In genomic region chr14:23835387-23836111, GRCm38 (mm10) we compare ENCODE assay signal across 11 mouse cellular contexts.
DNase-seq lines count a peak whose midpoint lies in the region; ATAC-seq and TF ChIP-seq lines count a peak whose summit lies in the region.
"Had no signal": no experiment of that assay in that cellular context is flagged by ENCODE, and none has a peak within 500 bp of the region (broad histone marks: within the 10 kb centered on the region; RNA-seq: fewer than 3 reads in every experiment).

No protein-coding gene starts in this region.

- ATAC-seq in hindbrain, postnatal 0 days: peak; percentile 46
- ATAC-seq in hindbrain, embryonic 14.5 days (ENCODE audit: low FRiP score): no peak
- peak; percentile 87 for ATAC-seq in kidney, embryonic 16.5 days (ENCODE audit: low FRiP score, low TSS enrichment)
- ATAC-seq in forebrain, embryonic 11.5 days (replicated peaks; ENCODE audit: low FRiP score): no peak

- H3K27ac ChIP-seq in hindbrain, postnatal 0 days: no peak overlapping the region
- H3K27ac ChIP-seq in hindbrain, embryonic 14.5 days: no peak overlapping the region
- H3K27ac ChIP-seq in kidney, embryonic 16.5 days (ENCODE audit: low read length): peak overlapping the region; percentile 48; the same call in 1 of the 2 replicates
- no peak overlapping the region for H3K27ac ChIP-seq in forebrain, embryonic 11.5 days (ENCODE audit: low read depth, low read length)
- H3K27ac ChIP-seq: limb, embryonic 15.5 days had no signal

- H3K36me3 ChIP-seq in hindbrain, postnatal 0 days (ENCODE audit: insufficient read depth, low read length): no peaks in the 10 kb centered on the region
- H3K36me3 ChIP-seq in hindbrain, embryonic 14.5 days (replicated peaks; ENCODE audit: control insufficient read depth, insufficient read depth): no peaks in the 10 kb centered on the region
- H3K36me3 ChIP-seq in kidney, embryonic 16.5 days (ENCODE audit: insufficient read depth, low read length): no peaks in the 10 kb centered on the region
- H3K36me3 ChIP-seq in forebrain, embryonic 11.5 days (ENCODE audit: control insufficient read depth, insufficient read depth, low read length): no peaks in the 10 kb centered on the region
- H3K36me3 ChIP-seq: limb, embryonic 15.5 days had no signal

- TF ChIP-seq CTCF in hindbrain, postnatal 0 days (IDR thresholded peaks at IDR 0.05; ENCODE audit: low read depth): no peak

- H3K27me3 ChIP-seq in hindbrain, postnatal 0 days (ENCODE audit: insufficient read depth, low read length): no peaks in the 10 kb centered on the region
- H3K27me3 ChIP-seq in hindbrain, embryonic 14.5 days (ENCODE audit: control insufficient read depth, insufficient read depth, low read length): no peaks in the 10 kb centered on the region
- no peaks in the 10 kb centered on the region for H3K27me3 ChIP-seq in kidney, embryonic 16.5 days (ENCODE audit: insufficient read depth, low read length)
- H3K27me3 ChIP-seq in forebrain, embryonic 11.5 days (ENCODE audit: control insufficient read depth, insufficient read depth, low read length): no peaks in the 10 kb centered on the region
- H3K27me3 ChIP-seq: limb, embryonic 15.5 days had no signal

- H3K4me2 ChIP-seq in hindbrain, postnatal 0 days (ENCODE audit: low read depth, low read length): no peak overlapping the region
- H3K4me2 ChIP-seq in hindbrain, embryonic 14.5 days (replicated peaks): no peak overlapping the region
- H3K4me2 ChIP-seq in kidney, embryonic 16.5 days (replicated peaks; ENCODE audit: low read depth, low read length): no peak overlapping the region
- no peak overlapping the region for H3K4me2 ChIP-seq in forebrain, embryonic 11.5 days (ENCODE audit: low read depth, low read length, severe bottlenecking)
- H3K4me2 ChIP-seq: limb, embryonic 15.5 days had no signal

- no peak overlapping the region for H3K9ac ChIP-seq in hindbrain, postnatal 0 days (replicated peaks; ENCODE audit: low read length)
- H3K9ac ChIP-seq in hindbrain, embryonic 14.5 days: no peak overlapping the region
- 0 out of 2 replicates have a peak overlapping the region, but pooled peaks have one; percentile 29 for H3K9ac ChIP-seq in kidney, embryonic 16.5 days (replicated peaks; ENCODE audit: low read length)
- no peak overlapping the region for H3K9ac ChIP-seq in forebrain, embryonic 11.5 days (ENCODE audit: low read length)
- H3K9ac ChIP-seq: limb, embryonic 15.5 days had no signal

- H3K9me3 ChIP-seq in hindbrain, postnatal 0 days (ENCODE audit: low read length): no peaks in the 10 kb centered on the region
- no peaks in the 10 kb centered on the region for H3K9me3 ChIP-seq in hindbrain, embryonic 14.5 days (ENCODE audit: control insufficient read depth, low read length)
- no peaks in the 10 kb centered on the region for H3K9me3 ChIP-seq in kidney, embryonic 16.5 days (ENCODE audit: low read length)
- H3K9me3 ChIP-seq in forebrain, embryonic 11.5 days (ENCODE audit: control insufficient read depth, low read length): no peaks in the 10 kb centered on the region
- H3K9me3 ChIP-seq: limb, embryonic 15.5 days had no signal

- peaks cover 20% of the 10 kb centered on the region for H3K4me1 ChIP-seq in hindbrain, postnatal 0 days (ENCODE audit: insufficient read depth, low read length)
- peaks cover 10% of the 10 kb centered on the region for H3K4me1 ChIP-seq in hindbrain, embryonic 14.5 days (replicated peaks; ENCODE audit: control insufficient read depth, insufficient read depth, low read length)
- peaks cover 45% of the 10 kb centered on the region for H3K4me1 ChIP-seq in kidney, embryonic 16.5 days (ENCODE audit: insufficient read depth, low read length)
- no peaks in the 10 kb centered on the region for H3K4me1 ChIP-seq in forebrain, embryonic 11.5 days (replicated peaks; ENCODE audit: control insufficient read depth, insufficient read depth, low read length)
- H3K4me1 ChIP-seq: limb, embryonic 15.5 days had no signal

- H3K4me3 ChIP-seq in hindbrain, postnatal 0 days (ENCODE audit: low read length): no peak overlapping the region
- H3K4me3 ChIP-seq in hindbrain, embryonic 14.5 days (replicated peaks; ENCODE audit: low read length): no peak overlapping the region
- H3K4me3 ChIP-seq in kidney, embryonic 16.5 days (ENCODE audit: low read length): no peak overlapping the region
- no peak overlapping the region for H3K4me3 ChIP-seq in forebrain, embryonic 11.5 days (ENCODE audit: low read depth, low read length)
- H3K4me3 ChIP-seq: limb, embryonic 15.5 days had no signal

- DNase-seq in hindbrain, postnatal 0 days (ENCODE audit: low spot score): no peak
- no peak for DNase-seq in hindbrain, embryonic 14.5 days (ENCODE audit: low spot score)
- DNase-seq in ES-CJ7 (ENCODE audit: low read depth, low spot score): peak; percentile 6
- peak; percentile 24 to 65 for DNase-seq in adrenal gland, postnatal 36 days
- no peak for DNase-seq in spleen, postnatal 14 days (ENCODE audit: low spot score in 2 of 2)
- no peak for DNase-seq in forebrain, embryonic 11.5 days (ENCODE audit: low spot score)
- DNase-seq in right cerebral cortex, postnatal 25 days: no peak
- DNase-seq: gastrocnemius, postnatal 36 days; layer of hippocampus, adult 9-11 months had no signal

- 40% methylated on average over 10 of the region's 10 CpGs for WGBS in hindbrain, postnatal 0 days
- 39% methylated on average over 10 of the region's 10 CpGs for WGBS in hindbrain, embryonic 14.5 days
- 27% methylated on average over 10 of the region's 10 CpGs for WGBS in kidney, embryonic 16.5 days
- 22% methylated on average over 10 of the region's 10 CpGs for WGBS in forebrain, embryonic 11.5 days

Comparison
In these comparisons a context has a peak if more than half of its experiments do, and no peak if none do; other contexts are left out.
1. ATAC-seq: peak in hindbrain, postnatal 0 days (single experiment) and kidney, embryonic 16.5 days (single experiment); none in hindbrain, embryonic 14.5 days (single experiment) and forebrain, embryonic 11.5 days (single experiment).
2. DNase-seq: peak in ES-CJ7 (single experiment) and adrenal gland, postnatal 36 days (2 of 2); none in hindbrain, postnatal 0 days (single experiment), hindbrain, embryonic 14.5 days (single experiment), spleen, postnatal 14 days (0 of 2), forebrain, embryonic 11.5 days (single experiment) and right cerebral cortex, postnatal 25 days (single experiment).